Mouse (Mus musculus) erythroblast, embryonic 14.5 days (primary cell): Measurements from ENCODE around the gene Tor1b.

Experiments
- GATA1 ChIP-seq: IDR thresholded peaks from 2 replicates; pipeline ENCODE4 v1.6.1; 2012; ENCODE audit warnings: low read length, inconsistent platforms, mixed read lengths
- TAL1 ChIP-seq: IDR thresholded peaks from 3 replicates; pipeline ENCODE4 v1.6.1; 2012; ENCODE audit warnings: low read length, inconsistent platforms, mixed read lengths

DNA sequence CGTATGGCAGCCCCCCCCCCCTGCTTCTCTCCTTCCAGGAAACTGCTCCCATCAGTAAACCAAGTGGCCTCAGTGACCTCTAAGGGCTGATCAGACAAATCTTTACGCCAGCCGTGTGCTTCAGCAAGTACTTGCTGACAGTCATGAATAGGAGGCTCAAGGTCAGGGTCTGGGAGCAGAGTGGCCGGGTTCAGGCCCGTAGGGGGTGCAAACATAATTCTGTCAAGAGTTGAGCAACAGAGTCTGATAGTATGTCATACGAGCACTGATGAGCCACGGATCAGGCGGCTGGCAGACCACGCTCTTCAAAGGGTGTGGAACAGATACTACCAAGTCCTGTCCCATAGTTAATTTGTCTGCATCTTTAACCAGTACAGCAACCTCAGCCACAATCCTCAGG lies 37.5 kb downstream of the Tor1b start:
- no peak for TF ChIP-seq TAL1
- no peak for TF ChIP-seq GATA1
